Mouse (Mus musculus) E14TG2a.4 (cell line): ENCODE data around the gene Dcaf15.
A peak's percentile ranks its signal among the peaks of the same experiment; 100 is the strongest.

ENCODE experiments used
- H3K27me3 ChIP-seq: 2 replicates; pipeline ENCODE4 v1.6.1; 2014; ENCODE audit warnings: low read length, control low read depth; ENCODE audit not compliant: insufficient read depth
- H3K36me3 ChIP-seq: 2 replicates; pipeline ENCODE4 v1.6.1; 2014; ENCODE audit warnings: low read length, control low read depth; ENCODE audit not compliant: insufficient read depth
- H3K4me1 ChIP-seq: replicated peaks from 2 replicates; pipeline ENCODE4 v1.6.1; 2014; ENCODE audit warnings: low read depth, low read length, control low read depth
- H3K4me3 ChIP-seq: replicated peaks from 2 replicates; pipeline ENCODE4 v1.5.1; 2014; ENCODE audit warnings: mild to moderate bottlenecking, low read length
- H3K9me3 ChIP-seq: 2 replicates; pipeline ENCODE4 v1.6.1; 2014; ENCODE audit warnings: low read length, control low read depth
- CTCF ChIP-seq: conservative IDR thresholded peaks from 2 replicates; pipeline ENCODE4 v1.5.1; 2014; ENCODE audit warnings: low read length
- NANOG ChIP-seq: IDR thresholded peaks from 2 replicates; pipeline ENCODE4 v1.6.1; 2014; ENCODE audit warnings: borderline replicate concordance, low read length, mixed read lengths
- POU5F1 ChIP-seq: IDR thresholded peaks from 2 replicates; pipeline ENCODE4 v1.6.1; 2014; ENCODE audit warnings: low read length, borderline replicate concordance

Gene Dcaf15

GRCm38 (mm10) chr8:84089277-84089676 is 15.3 kb downstream of the Dcaf15 start:
- Histone ChIP-seq H3K4me1 (peaks cover 40% of the 10 kb centered on the region), H3K36me3 (peaks cover 86% of the 10 kb centered on the region), H3K9me3 (no peaks in the 10 kb centered on the region), H3K27me3 (no peaks in the 10 kb centered on the region), H3K4me3 (no peak overlapping the region)
- no peak for TF ChIP-seq NANOG
- TF ChIP-seq CTCF = no peak
- TF ChIP-seq POU5F1 = no peak

- TF ChIP-seq CTCF = no peak
- no peak overlapping the region for H3K4me3 ChIP-seq
- peaks cover 86% of the 10 kb centered on the region for H3K36me3 ChIP-seq
- H3K27me3 ChIP-seq = no peaks in the 10 kb centered on the region
- peaks cover 44% of the 10 kb centered on the region for H3K4me1 ChIP-seq
- H3K9me3 ChIP-seq = no peaks in the 10 kb centered on the region
Measured at GRCm38 (mm10) chr8:84087821-84088220, 16.7 kb downstream of the Dcaf15 start.

- TF ChIP-seq CTCF (no peak), NANOG (no peak), POU5F1 (no peak)
- no peaks in the 10 kb centered on the region for H3K9me3 ChIP-seq
- peaks cover 38% of the 10 kb centered on the region for H3K4me1 ChIP-seq
- H3K36me3 ChIP-seq = peaks cover 86% of the 10 kb centered on the region
- H3K4me3 ChIP-seq = no peak overlapping the region
- no peaks in the 10 kb centered on the region for H3K27me3 ChIP-seq
Measured at GRCm38 (mm10) chr8:84087156-84087555, 17.4 kb downstream of the Dcaf15 start.

GRCm38 (mm10) chr8:84084341-84085115 is 20.0 kb downstream of the Dcaf15 start:
- no peak for TF ChIP-seq NANOG
- TF ChIP-seq POU5F1 = no peak
- TF ChIP-seq CTCF = no peak
- Histone ChIP-seq H3K36me3 (peaks cover 85% of the 10 kb centered on the region), H3K4me3 (peak overlapping the region; percentile 77), H3K4me1 (peaks cover 37% of the 10 kb centered on the region), H3K9me3 (no peaks in the 10 kb centered on the region), H3K27me3 (no peaks in the 10 kb centered on the region)

GRCm38 (mm10) chr8:84083829-84084241 is 20.7 kb downstream of the Dcaf15 start:
- no peaks in the 10 kb centered on the region for H3K27me3 ChIP-seq
- peaks cover 85% of the 10 kb centered on the region for H3K36me3 ChIP-seq
- H3K4me3 ChIP-seq = peak overlapping the region; percentile 77
- no peak for TF ChIP-seq CTCF
- no peak for TF ChIP-seq NANOG
- no peak for TF ChIP-seq POU5F1
- no peaks in the 10 kb centered on the region for H3K9me3 ChIP-seq
- H3K4me1 ChIP-seq = peaks cover 37% of the 10 kb centered on the region

- peaks cover 35% of the 10 kb centered on the region for H3K4me1 ChIP-seq
- no peaks in the 10 kb centered on the region for H3K9me3 ChIP-seq
- H3K36me3 ChIP-seq = peaks cover 87% of the 10 kb centered on the region
- no peaks in the 10 kb centered on the region for H3K27me3 ChIP-seq
- TF ChIP-seq POU5F1 (no peak), CTCF (no peak), NANOG (no peak)
- no peak overlapping the region for H3K4me3 ChIP-seq
Measured at GRCm38 (mm10) chr8:84079206-84079605, 25.4 kb downstream of the Dcaf15 start.

GRCm38 (mm10) chr8:84076849-84077248 is 27.7 kb downstream of the Dcaf15 start:
- Histone ChIP-seq H3K36me3 (peaks cover 67% of the 10 kb centered on the region), H3K4me1 (peaks cover 48% of the 10 kb centered on the region), H3K9me3 (no peaks in the 10 kb centered on the region), H3K27me3 (no peaks in the 10 kb centered on the region), H3K4me3 (no peak overlapping the region)
- TF ChIP-seq POU5F1 = no peak
- no peak for TF ChIP-seq CTCF
- no peak for TF ChIP-seq NANOG

- no peaks in the 10 kb centered on the region for H3K27me3 ChIP-seq
Measured at GRCm38 (mm10) chr8:84076412-84076811, 28.2 kb downstream of the Dcaf15 start.

More at GRCm38 (mm10) chr8:84076412-84076811, 28.2 kb downstream of the Dcaf15 start:
- Histone ChIP-seq H3K9me3 (no peaks in the 10 kb centered on the region), H3K36me3 (peaks cover 65% of the 10 kb centered on the region), H3K4me1 (peaks cover 52% of the 10 kb centered on the region), H3K4me3 (no peak overlapping the region)
- no peak for TF ChIP-seq CTCF
- no peak for TF ChIP-seq POU5F1
- no peak for TF ChIP-seq NANOG
